Mouse (Mus musculus) heart, embryonic 16.5 days (tissue): ENCODE data around the gene Olfr516. TPM values are rescaled to one million over a fixed set of nuclear protein-coding genes. Genes with fewer than 3 reads are reported as not detected.

ENCODE experiments used
- polyA plus RNA-seq: library from polyadenylated mRNA; unstranded; fragments of >200 nt; fragmentation: Nextera tagmentation; extraction: Ambion mirVana; gene quantifications from 2 replicates; pipeline ENCODE4 v1.2.1, GENCODE M21; 2015

The Olfr516 gene
- polyA plus RNA-seq, 1 experiment from 2014 or later = not detected

Other genes with a start within 250 kb of the Olfr516 start
- gene Olfr506, start 239.7 kb downstream of the Olfr516 start, polyA plus RNA-seq = not detected in 2 replicates
- gene Olfr507, start 228.7 kb downstream of the Olfr516 start, polyA plus RNA-seq = not detected in 2 replicates
- not detected in 2 replicates for gene Olfr508, start 220.5 kb downstream of the Olfr516 start, polyA plus RNA-seq
- gene Olfr509, start 198.6 kb downstream of the Olfr516 start, polyA plus RNA-seq = not detected in 2 replicates
- gene Olfr510, start 184.1 kb downstream of the Olfr516 start, polyA plus RNA-seq = not detected in 2 replicates
- gene Olfr512, start 137.2 kb downstream of the Olfr516 start, polyA plus RNA-seq = not detected in 2 replicates
- gene Olfr513, start 99.6 kb downstream of the Olfr516 start, polyA plus RNA-seq = not detected in 2 replicates
- gene Olfr514, start 24.5 kb downstream of the Olfr516 start, polyA plus RNA-seq = not detected in 2 replicates
- gene Olfr517, start 21.9 kb upstream of the Olfr516 start, polyA plus RNA-seq = not detected in 2 replicates
- not detected in 2 replicates for gene Olfr518, start 34.5 kb upstream of the Olfr516 start, polyA plus RNA-seq
- gene Olfr519, start 43.9 kb upstream of the Olfr516 start, polyA plus RNA-seq = not detected in 2 replicates
- 20.7 and 23.3 TPM in 2 replicates for gene Nlrp10, start 79.6 kb upstream of the Olfr516 start, polyA plus RNA-seq
- gene Eif3f, start 83.9 kb upstream of the Olfr516 start, polyA plus RNA-seq = 49.2 and 49.4 TPM in 2 replicates
- gene Tub, start 99.8 kb upstream of the Olfr516 start, polyA plus RNA-seq = 0.76 and 0.89 TPM in 2 replicates
- gene Ric3, start 232.8 kb upstream of the Olfr516 start, polyA plus RNA-seq = 0.45 and 0.68 TPM in 2 replicates